Mouse (Mus musculus): ENCODE results near the gene Rnf130. TPM values are rescaled to one million over a fixed set of nuclear protein-coding genes. Genes with fewer than 3 reads are reported as not detected.

The Rnf130 gene
- polyA plus RNA-seq, 1 experiment = not detected

GRCm38 (mm10) chr11:50114329-50114728 lies 89.2 kb downstream of the Rnf130 start:
- Histone ChIP-seq H3K79me2 (ENCODE audit: control insufficient read depth, insufficient read depth) (no peaks in the 10 kb centered on the region), H3K27me3 (ENCODE audit: control insufficient read depth, insufficient read depth, insufficient read length) (peaks cover 21% of the 10 kb centered on the region), H3ac (ENCODE audit: control insufficient read depth, insufficient read length, low read depth) (no peak overlapping the region), H3K4me3 (ENCODE audit: insufficient read depth, poor library complexity, severe bottlenecking) (no peak overlapping the region), H3K36me3 (ENCODE audit: control insufficient read depth, insufficient read depth) (no peaks in the 10 kb centered on the region), H3K79me3 (ENCODE audit: low read depth) (no peaks in the 10 kb centered on the region)
- TF ChIP-seq FOSL1 (IDR thresholded peaks at IDR 0.05; ENCODE audit: insufficient read depth, low read length, poor library complexity, severe bottlenecking) = no peak
- peak; percentile 63 for TF ChIP-seq CTCF (IDR thresholded peaks at IDR 0.05; ENCODE audit: control insufficient read depth, insufficient read depth, insufficient read length)

- no peaks in the 10 kb centered on the region for H3K79me3 ChIP-seq (ENCODE audit: low read depth)
- H3K4me3 ChIP-seq (ENCODE audit: insufficient read depth, poor library complexity, severe bottlenecking) = no peak overlapping the region
- TF ChIP-seq CTCF (IDR thresholded peaks at IDR 0.05; ENCODE audit: control insufficient read depth, insufficient read depth, insufficient read length) (no peak), MYOD1 (IDR thresholded peaks at IDR 0.05; ENCODE audit: control insufficient read depth, insufficient read length, low read depth) (no peak), FOSL1 (IDR thresholded peaks at IDR 0.05; ENCODE audit: insufficient read depth, low read length, poor library complexity, severe bottlenecking) (no peak), MYOG (IDR thresholded peaks at IDR 0.05; ENCODE audit: control insufficient read depth, extremely low read depth, insufficient read length) (no peak), USF1 (IDR thresholded peaks at IDR 0.05; ENCODE audit: low read depth) (no peak), CEBPB (IDR thresholded peaks at IDR 0.05; ENCODE audit: low read depth) (no peak), MAX (IDR thresholded peaks at IDR 0.05) (no peak)
- H3K27me3 ChIP-seq (ENCODE audit: control insufficient read depth, insufficient read depth, insufficient read length) = peaks cover 44% of the 10 kb centered on the region
- H3K79me2 ChIP-seq (ENCODE audit: control insufficient read depth, insufficient read depth) = no peaks in the 10 kb centered on the region
- H3K36me3 ChIP-seq (ENCODE audit: control insufficient read depth, insufficient read depth) = no peaks in the 10 kb centered on the region
- H3ac ChIP-seq (ENCODE audit: control insufficient read depth, insufficient read length, low read depth) = no peak overlapping the region
These were observed 97.5 kb downstream of the Rnf130 start for GRCm38 (mm10) chr11:50122631-50123081.

GRCm38 (mm10) chr11:50127781-50128180 lies 102.6 kb downstream of the Rnf130 start:
- TF ChIP-seq MYOG (IDR thresholded peaks at IDR 0.05; ENCODE audit: control insufficient read depth, extremely low read depth, insufficient read length) (no peak), MYOD1 (IDR thresholded peaks at IDR 0.05; ENCODE audit: control insufficient read depth, insufficient read length, low read depth) (no peak), CTCF (IDR thresholded peaks at IDR 0.05; ENCODE audit: control insufficient read depth, insufficient read depth, insufficient read length) (no peak), MAX (IDR thresholded peaks at IDR 0.05) (no peak), USF1 (IDR thresholded peaks at IDR 0.05; ENCODE audit: low read depth) (no peak), FOSL1 (IDR thresholded peaks at IDR 0.05; ENCODE audit: insufficient read depth, low read length, poor library complexity, severe bottlenecking) (no peak), CEBPB (IDR thresholded peaks at IDR 0.05; ENCODE audit: low read depth) (no peak)
- no peaks in the 10 kb centered on the region for H3K36me3 ChIP-seq (ENCODE audit: control insufficient read depth, insufficient read depth)
- peaks cover 31% of the 10 kb centered on the region for H3K27me3 ChIP-seq (ENCODE audit: control insufficient read depth, insufficient read depth, insufficient read length)
- no peak overlapping the region for H3K4me3 ChIP-seq (ENCODE audit: insufficient read depth, poor library complexity, severe bottlenecking)
- no peak overlapping the region for H3ac ChIP-seq (ENCODE audit: control insufficient read depth, insufficient read length, low read depth)
- peaks cover 14% of the 10 kb centered on the region for H3K79me2 ChIP-seq (ENCODE audit: control insufficient read depth, insufficient read depth)
- H3K79me3 ChIP-seq (ENCODE audit: low read depth) = peaks cover 4% of the 10 kb centered on the region

GRCm38 (mm10) chr11:50130811-50131766 lies 105.9 kb downstream of the Rnf130 start, which contains the start of gene Tbc1d9b:
Gene Tbc1d9b (plus strand): TSS chr11:50131396.
- H3K4me3 ChIP-seq (ENCODE audit: insufficient read depth, poor library complexity, severe bottlenecking) = peak within 1 kb of the TSS; percentile 84
- peaks cover 3% of the 10 kb centered on the region for H3K27me3 ChIP-seq (ENCODE audit: control insufficient read depth, insufficient read depth, insufficient read length)
- TF ChIP-seq USF1 (IDR thresholded peaks at IDR 0.05; ENCODE audit: low read depth) = no peak
- no peak for TF ChIP-seq MYOG (IDR thresholded peaks at IDR 0.05; ENCODE audit: control insufficient read depth, extremely low read depth, insufficient read length)
- TF ChIP-seq MAX (IDR thresholded peaks at IDR 0.05) = peak; percentile 20
- no peak for TF ChIP-seq CEBPB (IDR thresholded peaks at IDR 0.05; ENCODE audit: low read depth)
- TF ChIP-seq FOSL1 (IDR thresholded peaks at IDR 0.05; ENCODE audit: insufficient read depth, low read length, poor library complexity, severe bottlenecking) = no peak
- TF ChIP-seq CTCF (IDR thresholded peaks at IDR 0.05; ENCODE audit: control insufficient read depth, insufficient read depth, insufficient read length) = peak; percentile 99
- TF ChIP-seq MYOD1 (IDR thresholded peaks at IDR 0.05; ENCODE audit: control insufficient read depth, insufficient read length, low read depth) = no peak
- H3ac ChIP-seq (ENCODE audit: control insufficient read depth, insufficient read length, low read depth) = peak within 1 kb of the TSS; percentile 100
- H3K79me2 ChIP-seq (ENCODE audit: control insufficient read depth, insufficient read depth) = peaks cover 15% of the 10 kb centered on the region
- peaks cover 3% of the 10 kb centered on the region for H3K36me3 ChIP-seq (ENCODE audit: control insufficient read depth, insufficient read depth)
- peaks cover 4% of the 10 kb centered on the region for H3K79me3 ChIP-seq (ENCODE audit: low read depth)

GRCm38 (mm10) chr11:50131801-50132201 lies 106.7 kb downstream of the Rnf130 start:
- peaks cover 3% of the 10 kb centered on the region for H3K27me3 ChIP-seq (ENCODE audit: control insufficient read depth, insufficient read depth, insufficient read length)
- peak overlapping the region; percentile 84 for H3K4me3 ChIP-seq (ENCODE audit: insufficient read depth, poor library complexity, severe bottlenecking)
- H3ac ChIP-seq (ENCODE audit: control insufficient read depth, insufficient read length, low read depth) = peak overlapping the region; percentile 100
- peaks cover 7% of the 10 kb centered on the region for H3K36me3 ChIP-seq (ENCODE audit: control insufficient read depth, insufficient read depth)
- H3K79me3 ChIP-seq (ENCODE audit: low read depth) = peaks cover 4% of the 10 kb centered on the region
- TF ChIP-seq MYOG (IDR thresholded peaks at IDR 0.05; ENCODE audit: control insufficient read depth, extremely low read depth, insufficient read length) (no peak), MYOD1 (IDR thresholded peaks at IDR 0.05; ENCODE audit: control insufficient read depth, insufficient read length, low read depth) (no peak), MAX (IDR thresholded peaks at IDR 0.05) (no peak), FOSL1 (IDR thresholded peaks at IDR 0.05; ENCODE audit: insufficient read depth, low read length, poor library complexity, severe bottlenecking) (no peak), CTCF (IDR thresholded peaks at IDR 0.05; ENCODE audit: control insufficient read depth, insufficient read depth, insufficient read length) (no peak), USF1 (IDR thresholded peaks at IDR 0.05; ENCODE audit: low read depth) (no peak)
- peaks cover 15% of the 10 kb centered on the region for H3K79me2 ChIP-seq (ENCODE audit: control insufficient read depth, insufficient read depth)
